Mouse (Mus musculus) liver, embryonic 14.5 days (tissue): ENCODE results near the gene Slc29a1.

Experiments
- CTCF ChIP-seq: IDR thresholded peaks from 2 replicates; pipeline ENCODE4 v1.5.1; 2016; ENCODE audit warnings: antibody characterized with exemption, low read depth, control low read depth
- EP300 ChIP-seq: IDR thresholded peaks from 2 replicates; pipeline ENCODE4 v1.6.1; 2016; ENCODE audit warnings: antibody characterized with exemption, low read depth

DNA sequence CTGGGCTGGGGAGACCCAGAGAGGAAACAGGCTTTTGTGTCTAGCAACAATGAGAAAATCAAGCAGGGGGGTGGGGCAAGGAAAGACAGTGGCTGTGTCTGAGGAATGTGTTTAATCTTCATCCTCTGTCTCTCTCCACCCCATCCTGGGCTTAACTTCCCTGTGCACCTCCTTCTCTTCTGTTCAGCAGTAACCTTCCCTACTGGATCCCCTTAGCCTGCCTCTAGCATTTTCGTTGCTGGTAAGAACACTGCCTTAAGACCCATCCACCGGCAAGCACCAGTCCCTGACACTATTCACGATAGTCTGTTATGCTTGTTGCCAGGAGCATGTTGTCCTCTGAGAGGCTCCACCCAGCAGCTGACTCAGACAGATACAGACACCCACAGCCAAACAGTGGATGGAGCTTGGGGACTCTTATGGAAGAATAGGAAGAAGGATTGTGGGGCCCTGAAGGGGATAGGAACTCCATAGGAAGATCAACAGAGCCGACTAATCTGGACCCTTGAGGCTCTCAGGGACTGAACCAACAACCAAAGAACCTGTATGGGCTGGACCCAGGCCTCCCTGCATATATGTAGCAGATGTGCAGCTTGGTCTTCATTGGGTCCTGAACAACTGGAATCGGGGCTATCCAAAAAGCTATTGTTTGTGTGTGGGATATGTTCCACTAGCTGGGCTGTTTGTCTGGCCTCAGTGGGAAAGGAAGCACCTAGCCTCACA is 10.9 kb upstream of the Slc29a1 start:
- no peak for TF ChIP-seq CTCF
- TF ChIP-seq EP300 = peak; percentile 64
